Mouse (Mus musculus) ovary, postnatal 36 days (tissue): Measurements from ENCODE around the gene Pcmt1.
"Not testable (repeated sequence)": the region's sequence is repeated elsewhere in the genome, so short reads cannot be mapped to it uniquely, and the experiment has no call there.

Experiments
- DNase-seq: peaks from one replicate; pipeline ENCODE4 v3.0.0; 2022; ENCODE audit warnings: low spot score, mixed read lengths

Pcmt1 gene

GRCm38 (mm10) chr10:7640366-7640765 lies 40.6 kb downstream of the Pcmt1 start:
- DNase-seq, result no peak

- no peak for DNase-seq
These were observed 49.8 kb downstream of the Pcmt1 start for GRCm38 (mm10) chr10:7630951-7631720.

GRCm38 (mm10) chr10:7630286-7630685 lies 50.6 kb downstream of the Pcmt1 start:
- no peak for DNase-seq

- no peak for DNase-seq
These were observed 51.8 kb downstream of the Pcmt1 start for GRCm38 (mm10) chr10:7629092-7629491.

GRCm38 (mm10) chr10:7623861-7624518 lies 56.9 kb downstream of the Pcmt1 start:
- no peak for DNase-seq

GRCm38 (mm10) chr10:7622378-7622777 lies 58.6 kb downstream of the Pcmt1 start:
- no peak for DNase-seq

GRCm38 (mm10) chr10:7620723-7621122 lies 60.2 kb downstream of the Pcmt1 start:
- no peak for DNase-seq

- no peak for DNase-seq
These were observed 61.1 kb downstream of the Pcmt1 start for GRCm38 (mm10) chr10:7619821-7620241.

GRCm38 (mm10) chr10:7617556-7617955 lies 63.4 kb downstream of the Pcmt1 start:
- DNase-seq, result not testable (repeated sequence)

- not testable (repeated sequence) for DNase-seq
These were observed 63.8 kb downstream of the Pcmt1 start for GRCm38 (mm10) chr10:7617146-7617545.

- DNase-seq, result no peak
These were observed 66.1 kb downstream of the Pcmt1 start for GRCm38 (mm10) chr10:7614834-7615233.

- not testable (repeated sequence) for DNase-seq
These were observed 68.7 kb downstream of the Pcmt1 start for GRCm38 (mm10) chr10:7612210-7612609.

- DNase-seq, result no peak
These were observed 69.3 kb downstream of the Pcmt1 start for GRCm38 (mm10) chr10:7611647-7612046.

GRCm38 (mm10) chr10:7608611-7609010 lies 72.3 kb downstream of the Pcmt1 start:
- no peak for DNase-seq

GRCm38 (mm10) chr10:7606437-7606836 lies 74.5 kb downstream of the Pcmt1 start:
- DNase-seq, result no peak

- no peak for DNase-seq
These were observed 75.8 kb downstream of the Pcmt1 start for GRCm38 (mm10) chr10:7605168-7605567.

GRCm38 (mm10) chr10:7600647-7601046 lies 80.3 kb downstream of the Pcmt1 start:
- DNase-seq, result peak; percentile 68

GRCm38 (mm10) chr10:7598177-7598576 lies 82.8 kb downstream of the Pcmt1 start:
- no peak for DNase-seq

GRCm38 (mm10) chr10:7596251-7596650 lies 84.7 kb downstream of the Pcmt1 start:
- DNase-seq, result no peak

- DNase-seq, result no peak
These were observed 86.1 kb downstream of the Pcmt1 start for GRCm38 (mm10) chr10:7594797-7595196.

GRCm38 (mm10) chr10:7590792-7591191 lies 90.1 kb downstream of the Pcmt1 start:
- no peak for DNase-seq

GRCm38 (mm10) chr10:7590234-7590689 lies 90.7 kb downstream of the Pcmt1 start:
- DNase-seq, result no peak

- DNase-seq, result peak; percentile 94
These were observed 91.2 kb downstream of the Pcmt1 start, which contains the start of gene Lrp11 for GRCm38 (mm10) chr10:7589592-7590233. TSS of gene Lrp11 (plus strand) at chr10:7589800.
